Mouse (Mus musculus) cerebellum, adult 2 months (tissue): ENCODE measurements around the gene Cdkn1a. TPM values are rescaled to one million over a fixed set of nuclear protein-coding genes. Genes with fewer than 3 reads are reported as not detected.

Experiments used
- DNase-seq, 2 experiments: peaks; one replicate each; pipeline ENCODE4 v3.0.0; 2021
- H3K27ac ChIP-seq: fragments of 200-500 bp; 2 replicates; pipeline ENCODE4 v1.5.1; 2012; ENCODE audit warnings: low read length, control low read depth, inconsistent platforms; ENCODE audit not compliant: insufficient read depth
- H3K27me3 ChIP-seq: fragments of 200-500 bp; 2 replicates; pipeline ENCODE4 v1.6.1; 2012; ENCODE audit warnings: inconsistent platforms, mild to moderate bottlenecking, low read length, moderate library complexity; ENCODE audit not compliant: control insufficient read depth, insufficient read depth
- H3K4me1 ChIP-seq: fragments of 200-500 bp; 2 replicates; pipeline ENCODE4 v1.6.1; 2011; ENCODE audit warnings: low read length; ENCODE audit not compliant: control insufficient read depth, insufficient read depth
- H3K4me3 ChIP-seq: fragments of 200-500 bp; replicated peaks from 2 replicates; pipeline ENCODE3; 2011; ENCODE audit warnings: mild to moderate bottlenecking, low read depth, low read length, control low read depth; ENCODE audit not compliant: insufficient read depth
- CTCF ChIP-seq: fragments of 200-500 bp; IDR thresholded peaks from 2 replicates; pipeline ENCODE4 v1.5.1; 2011; ENCODE audit warnings: low read depth, mild to moderate bottlenecking, control low read depth, low read length, moderate library complexity, borderline replicate concordance; ENCODE audit not compliant: insufficient read depth
- POLR2A ChIP-seq: fragments of 200-500 bp; IDR thresholded peaks from 2 replicates; pipeline ENCODE4 v1.6.1; 2011; ENCODE audit warnings: low read length, control low read depth, borderline replicate concordance; ENCODE audit not compliant: insufficient read depth
- WGBS: fragments of 180-500 bp; shearing (Covaris S2); methylation state at CpG from one replicate; pipeline ENCODE4 v1.1.7; 2018; 5-methylcytosine and 5-hydroxymethylcytosine counted together
- polyA plus RNA-seq: library from polyadenylated mRNA; depleted of rRNA; stranded (reverse); fragments of >200 nt; gene quantifications from 2 replicates; pipeline ENCODE4 v1.2.3, GENCODE M21; 2012

Cdkn1a gene
- polyA plus RNA-seq, 1 experiment = 12.6 TPM

DNA sequence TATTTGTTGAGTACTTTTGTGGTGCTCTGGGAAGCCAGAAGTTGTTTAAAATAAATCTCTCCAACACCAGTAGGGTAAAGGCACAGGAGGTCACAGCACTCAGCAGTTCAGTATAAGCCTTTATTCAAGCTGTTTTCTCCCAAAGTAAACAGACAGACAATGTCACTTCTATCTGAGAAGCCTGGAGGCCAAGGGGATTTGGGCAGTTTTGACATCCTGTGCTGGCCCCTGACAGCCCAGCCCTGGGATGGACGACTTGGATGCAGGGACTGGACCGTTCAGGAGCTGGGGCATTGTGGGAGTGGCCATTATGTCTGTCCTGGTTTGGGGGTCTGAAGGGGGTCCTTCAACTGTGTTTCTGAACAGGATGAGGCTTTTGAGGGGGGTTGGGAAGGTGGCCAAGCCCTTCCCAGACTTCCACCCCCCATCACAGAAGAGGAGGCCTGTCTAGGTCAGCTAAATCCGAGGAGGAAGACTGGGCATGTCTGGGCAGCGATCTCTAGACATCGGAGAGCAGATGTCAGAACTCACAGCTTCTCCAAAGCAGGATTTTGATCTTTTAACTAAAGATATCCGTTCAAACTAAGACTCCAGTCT is 670 bp downstream of the Cdkn1a start:
- DNase-seq = no peak
- Histone ChIP-seq H3K27ac (no peak overlapping the region), H3K4me3 (no peak overlapping the region), H3K4me1 (peaks cover 4% of the 10 kb centered on the region), H3K27me3 (no peaks in the 10 kb centered on the region)
- TF ChIP-seq CTCF (no peak), POLR2A (no peak)
- 57% methylated on average over 6 of the region's 6 CpGs for WGBS

DNA sequence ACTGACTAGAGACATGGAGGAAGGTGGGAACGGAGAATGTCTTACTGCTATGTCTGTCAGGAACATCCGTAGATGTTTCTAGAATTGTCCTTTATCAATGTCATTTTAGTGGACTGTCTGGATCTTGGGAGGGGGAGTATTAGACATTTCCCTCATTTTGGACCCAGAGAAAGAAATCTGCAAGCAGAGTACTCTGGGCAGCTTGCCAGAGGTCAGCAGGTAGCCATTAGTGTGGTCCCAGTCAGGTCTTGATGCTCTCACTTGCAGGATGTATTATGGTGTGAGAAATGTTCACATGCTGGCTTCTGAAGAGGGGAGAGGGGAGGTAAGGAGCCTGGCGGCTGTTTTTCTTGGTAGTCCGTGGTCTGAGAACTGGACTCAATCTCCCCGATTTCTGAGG is 1.7 kb downstream of the Cdkn1a start:
- no peak overlapping the region for H3K4me3 ChIP-seq
- 72% methylated on average over 5 of the region's 5 CpGs for WGBS
- no peaks in the 10 kb centered on the region for H3K27me3 ChIP-seq
- no peak overlapping the region for H3K27ac ChIP-seq
- no peak for TF ChIP-seq POLR2A
- no peak for TF ChIP-seq CTCF
- H3K4me1 ChIP-seq = peaks cover 9% of the 10 kb centered on the region; the same call in 1 of the 2 replicates
- DNase-seq = no peak

DNA sequence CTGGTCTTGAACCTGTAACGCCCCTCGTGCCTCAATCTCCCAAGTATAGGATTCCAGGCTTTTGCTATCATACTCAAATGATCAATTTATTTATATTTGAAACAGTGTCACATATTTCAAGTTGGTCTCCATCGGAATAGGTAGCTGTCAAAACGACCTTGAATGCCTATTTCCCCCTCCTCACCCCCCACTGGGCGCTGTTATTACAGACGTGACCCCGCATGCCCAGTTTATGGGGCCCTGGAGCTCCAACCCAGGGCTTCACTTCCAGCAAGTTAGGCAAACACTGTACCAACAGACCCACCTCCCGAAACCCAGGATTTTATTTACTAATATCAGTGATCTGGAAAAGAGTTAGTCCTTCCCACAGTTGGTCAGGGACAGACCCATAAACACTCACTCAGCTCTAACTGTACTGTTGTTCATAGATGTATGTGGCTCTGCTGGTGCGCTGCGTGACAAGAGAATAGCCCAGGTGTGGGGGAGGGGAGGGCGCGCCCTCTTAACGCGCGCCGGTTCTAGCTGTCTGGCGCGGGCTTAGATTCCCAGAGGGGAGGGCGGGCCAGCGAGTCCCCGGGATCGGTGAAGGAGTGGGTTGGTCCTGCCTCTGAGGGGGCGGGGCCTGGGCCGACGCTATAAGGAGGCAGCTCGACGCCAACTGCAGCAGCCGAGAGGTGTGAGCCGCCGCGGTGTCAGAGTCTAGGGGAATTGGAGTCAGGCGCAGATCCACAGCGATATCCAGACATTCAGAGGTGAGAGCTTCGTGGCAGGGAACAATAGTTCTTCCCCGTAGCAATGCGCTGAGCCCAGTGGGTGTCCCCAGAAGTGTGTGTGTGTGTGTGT is 2.6 kb downstream of the Cdkn1a start:
- H3K4me3 ChIP-seq = peak overlapping the region; percentile 69
- H3K27ac ChIP-seq = no peak overlapping the region
- H3K4me1 ChIP-seq = peaks cover 11% of the 10 kb centered on the region; the same call in 1 of the 2 replicates
- TF ChIP-seq POLR2A (peak; percentile 85), CTCF (no peak)
- 10% methylated on average over 36 of the region's 36 CpGs for WGBS
- H3K27me3 ChIP-seq = no peaks in the 10 kb centered on the region
- peak; percentile 85 to 86 for DNase-seq

DNA sequence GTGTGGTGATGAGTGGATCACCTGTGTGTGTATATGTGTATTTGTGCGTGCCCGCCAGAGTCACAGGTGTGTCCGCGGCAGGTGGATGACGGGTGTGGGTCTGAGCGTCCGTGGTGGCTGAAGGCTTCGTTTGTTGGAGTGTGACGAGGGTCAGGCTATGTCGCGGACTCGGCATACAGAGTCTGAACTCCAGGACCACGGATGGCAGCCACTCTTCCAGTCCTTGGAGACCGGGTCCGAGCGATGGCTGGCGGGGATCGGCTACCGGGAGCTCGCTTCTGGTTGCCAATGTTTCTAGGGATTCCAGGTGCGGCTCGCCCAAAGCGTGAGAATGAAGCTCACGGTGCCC is 3.2 kb downstream of the Cdkn1a start:
- TF ChIP-seq CTCF = no peak
- TF ChIP-seq POLR2A = no peak
- under 1% methylated on average over 24 of the region's 24 CpGs for WGBS
- Histone ChIP-seq H3K27me3 (no peaks in the 10 kb centered on the region), H3K4me3 (peak overlapping the region; percentile 69), H3K4me1 (peaks cover 11% of the 10 kb centered on the region; the same call in 1 of the 2 replicates), H3K27ac (no peak overlapping the region; the same call in 1 of the 2 replicates)
- DNase-seq = no peak

DNA sequence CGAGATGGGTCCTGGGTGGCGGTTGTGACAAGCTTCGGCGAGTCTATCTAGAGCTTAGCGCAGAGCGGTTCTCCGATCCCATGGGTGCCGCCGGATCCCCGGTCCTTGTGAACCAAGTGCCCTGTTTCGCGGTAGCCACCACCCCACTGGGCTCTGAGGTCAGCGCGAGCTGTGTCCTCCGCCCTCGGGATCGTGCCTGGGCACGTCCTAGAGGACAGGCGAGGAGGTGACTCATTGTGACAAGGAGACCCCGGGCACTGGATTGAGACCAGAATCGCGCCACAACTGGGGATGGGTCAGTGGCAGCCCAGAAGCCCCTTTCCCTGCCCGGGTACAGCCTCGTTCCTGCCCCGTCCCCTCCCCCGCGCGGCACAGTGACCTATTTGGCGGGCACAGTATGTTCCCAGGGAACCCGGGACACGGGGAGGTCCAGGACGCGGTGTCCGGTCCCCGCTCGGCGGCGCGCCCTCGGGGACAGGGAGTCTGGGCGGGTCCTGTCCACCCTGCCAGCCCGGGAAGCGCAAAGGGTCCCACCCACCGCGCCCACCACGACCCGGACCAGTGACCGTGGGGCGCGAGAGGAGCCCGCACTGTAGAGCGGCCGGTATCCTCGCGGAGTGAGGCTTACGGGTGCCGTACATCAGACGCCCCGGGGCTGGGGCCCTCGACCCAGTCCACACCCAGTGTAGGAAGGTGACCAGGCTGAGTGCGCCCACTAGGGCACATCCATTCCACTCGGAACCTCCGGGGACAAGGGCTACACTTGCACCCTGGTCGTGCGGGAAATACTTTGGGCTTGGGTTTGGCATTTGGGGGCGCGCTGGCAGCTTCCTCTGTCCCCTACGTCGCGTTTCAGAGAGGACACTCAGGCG is 3.8 kb downstream of the Cdkn1a start:
- under 1% methylated on average over 71 of the region's 71 CpGs for WGBS
- Histone ChIP-seq H3K27ac (peak overlapping the region; percentile 77), H3K27me3 (no peaks in the 10 kb centered on the region), H3K4me3 (peak overlapping the region; percentile 69), H3K4me1 (peaks cover 11% of the 10 kb centered on the region; the same call in 1 of the 2 replicates)
- TF ChIP-seq CTCF (no peak), POLR2A (no peak)
- peak; percentile 66 to 76 for DNase-seq

DNA sequence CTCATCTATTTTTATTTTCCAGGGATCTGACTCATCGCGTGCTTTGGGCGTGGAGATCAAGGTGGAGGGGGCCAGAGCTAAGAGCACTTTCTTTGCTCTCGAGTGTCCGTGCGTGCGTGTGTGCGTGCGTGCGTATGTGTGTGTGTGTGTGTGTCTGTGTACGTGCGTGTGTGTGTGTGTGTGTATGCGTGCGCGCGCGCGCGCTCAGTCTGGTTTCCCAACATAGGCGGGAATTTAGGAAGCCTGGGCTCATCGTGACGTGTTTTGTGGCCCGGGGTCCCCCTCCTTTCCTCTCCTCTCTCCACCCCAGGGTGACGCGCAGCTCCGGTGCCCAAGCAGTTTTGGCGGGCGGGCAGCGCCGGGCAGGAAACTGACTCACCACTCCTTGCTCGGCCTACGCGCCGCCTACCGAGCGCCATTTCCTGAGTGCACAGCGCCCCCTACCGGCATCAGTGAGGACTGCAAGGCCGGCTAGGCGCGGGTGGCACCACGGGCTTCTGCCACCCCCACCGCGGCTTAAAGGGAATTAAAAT is 4.5 kb downstream of the Cdkn1a start:
- TF ChIP-seq POLR2A (peak; percentile 60; the same call in 1 of the 2 replicates), CTCF (peak; percentile 93)
- WGBS = under 1% methylated on average over 44 of the region's 44 CpGs
- peak; percentile 98 to 99 for DNase-seq
- Histone ChIP-seq H3K27ac (peak overlapping the region; percentile 77), H3K4me1 (peaks cover 11% of the 10 kb centered on the region; the same call in 1 of the 2 replicates), H3K27me3 (no peaks in the 10 kb centered on the region), H3K4me3 (peak overlapping the region; percentile 69)

DNA sequence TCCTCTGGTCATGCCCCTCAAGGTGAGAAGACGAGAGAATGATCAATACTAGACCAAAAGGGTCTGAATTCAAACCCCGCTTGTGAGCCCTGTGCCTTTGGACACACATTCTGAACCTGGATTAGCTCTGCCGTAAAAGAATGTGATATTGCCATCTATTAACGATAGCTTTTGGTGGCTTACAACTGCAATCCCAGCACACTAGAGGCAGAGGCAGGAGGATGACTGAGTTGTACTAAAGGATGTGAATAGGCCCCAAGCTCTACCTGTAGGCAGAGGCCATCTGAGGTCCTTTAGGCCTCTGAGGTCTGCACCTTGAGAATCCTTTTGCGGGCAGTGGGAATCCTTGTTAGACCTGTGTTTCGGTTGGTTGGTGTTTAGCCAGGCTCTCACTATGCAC is 5.5 kb downstream of the Cdkn1a start:
- peaks cover 11% of the 10 kb centered on the region; the same call in 1 of the 2 replicates for H3K4me1 ChIP-seq
- H3K4me3 ChIP-seq = no peak overlapping the region
- H3K27me3 ChIP-seq = no peaks in the 10 kb centered on the region
- no peak overlapping the region for H3K27ac ChIP-seq
- DNase-seq = peak in 1 of 2 experiments; percentile 5
- 93% methylated on average over 6 of the region's 6 CpGs for WGBS
- TF ChIP-seq CTCF (no peak), POLR2A (no peak)
